Mouse (Mus musculus) small intestine, adult 2 months (tissue): ENCODE data around the gene Bco2.

Experiments used
- CTCF ChIP-seq: fragments of 200-500 bp; IDR thresholded peaks from 2 replicates; pipeline ENCODE4 v1.5.1; 2012; ENCODE audit warnings: low read depth, mild to moderate bottlenecking, control low read depth, inconsistent platforms, low read length, moderate library complexity, mixed read lengths; ENCODE audit not compliant: insufficient replicate concordance, insufficient read length; ENCODE audit errors: extremely low read depth
- POLR2A ChIP-seq: fragments of 200-500 bp; IDR thresholded peaks from 2 replicates; pipeline ENCODE4 v1.6.1; 2012; ENCODE audit warnings: low read depth, mild to moderate bottlenecking, control low read depth, inconsistent platforms, low read length, moderate library complexity

GRCm38 (mm10) chr9:50500974-50501501 lies 53.9 kb downstream of the Bco2 start:
- no peak for TF ChIP-seq POLR2A
- no peak for TF ChIP-seq CTCF
